Mouse (Mus musculus) ovary, postnatal 14 days (tissue): ENCODE results near the gene Pax5.
A peak's percentile ranks its signal among the peaks of the same experiment; 100 is the strongest.

ENCODE experiments used
- DNase-seq: peaks from one replicate; pipeline ENCODE4 v3.0.0; 2022; ENCODE audit warnings: low spot score

Gene Pax5

GRCm38 (mm10) chr4:44600875-44601274 lies 109.4 kb downstream of the Pax5 start:
- peak; percentile 6 for DNase-seq

- DNase-seq: no peak
These were observed 112.3 kb downstream of the Pax5 start for GRCm38 (mm10) chr4:44597965-44598364.

- no peak for DNase-seq
These were observed 117.2 kb downstream of the Pax5 start for GRCm38 (mm10) chr4:44593091-44593490.

- DNase-seq: no peak
These were observed 127.6 kb downstream of the Pax5 start for GRCm38 (mm10) chr4:44582687-44583086.

- peak; percentile 6 for DNase-seq
These were observed 131.7 kb downstream of the Pax5 start for GRCm38 (mm10) chr4:44578591-44578990.

- peak; percentile 15 for DNase-seq
These were observed 133.0 kb downstream of the Pax5 start for GRCm38 (mm10) chr4:44577293-44577692.

- DNase-seq: no peak
These were observed 133.5 kb downstream of the Pax5 start for GRCm38 (mm10) chr4:44576786-44577185.

GRCm38 (mm10) chr4:44573017-44573416 lies 137.3 kb downstream of the Pax5 start:
- no peak for DNase-seq

- no peak for DNase-seq
These were observed 137.9 kb downstream of the Pax5 start for GRCm38 (mm10) chr4:44572373-44572772.

- DNase-seq: no peak
These were observed 141.1 kb downstream of the Pax5 start for GRCm38 (mm10) chr4:44569138-44569537.

- DNase-seq: no peak
These were observed 141.6 kb downstream of the Pax5 start for GRCm38 (mm10) chr4:44568666-44569065.

GRCm38 (mm10) chr4:44566401-44566800 lies 143.9 kb downstream of the Pax5 start:
- DNase-seq: no peak

- DNase-seq: no peak
These were observed 144.9 kb downstream of the Pax5 start for GRCm38 (mm10) chr4:44565126-44566082.

GRCm38 (mm10) chr4:44564602-44565001 lies 145.7 kb downstream of the Pax5 start:
- DNase-seq: peak; percentile 57

GRCm38 (mm10) chr4:44560956-44561355 lies 149.3 kb downstream of the Pax5 start:
- DNase-seq: no peak

- DNase-seq: no peak
These were observed 151.7 kb downstream of the Pax5 start for GRCm38 (mm10) chr4:44558564-44558955.

GRCm38 (mm10) chr4:44557815-44558563 lies 152.3 kb downstream of the Pax5 start:
- DNase-seq: peak; percentile 37

GRCm38 (mm10) chr4:44556586-44557281 lies 153.6 kb downstream of the Pax5 start:
- no peak for DNase-seq

- DNase-seq: no peak
These were observed 154.7 kb downstream of the Pax5 start for GRCm38 (mm10) chr4:44555576-44555975.

- DNase-seq: no peak
These were observed 158.8 kb downstream of the Pax5 start for GRCm38 (mm10) chr4:44551470-44551869.

- DNase-seq: no peak
These were observed 161.3 kb downstream of the Pax5 start for GRCm38 (mm10) chr4:44549029-44549428.

- DNase-seq: no peak
These were observed 164.6 kb downstream of the Pax5 start for GRCm38 (mm10) chr4:44545669-44546068.
